Mouse (Mus musculus): ENCODE data around the gene Timeless.
"Not testable (repeated sequence)": the region's sequence is repeated elsewhere in the genome, so short reads cannot be mapped to it uniquely, and the experiment has no call there.

The Timeless gene

DNA sequence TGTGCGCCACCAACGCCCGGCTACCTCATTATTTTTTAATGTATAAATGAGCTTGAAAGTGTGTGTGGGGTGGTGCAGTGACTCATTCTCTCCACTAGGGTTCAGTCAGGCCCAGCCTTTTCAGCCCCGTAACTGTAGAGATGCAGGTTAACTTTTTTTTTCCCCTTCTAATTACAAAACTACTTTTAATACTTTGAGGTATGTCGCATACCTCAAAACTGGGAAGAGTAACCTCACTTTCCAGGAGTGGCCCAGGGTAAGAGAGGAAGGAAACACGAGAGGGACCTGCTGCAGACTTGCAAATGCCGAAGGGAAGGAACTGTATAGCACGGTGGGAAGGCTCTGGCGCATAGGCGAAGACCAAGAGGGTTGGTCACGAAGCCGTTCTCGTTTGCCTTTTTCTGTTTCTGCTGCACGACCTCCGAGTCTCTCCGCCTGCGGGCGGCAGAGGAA, 19.0 kb upstream of the Timeless start:
- peak; percentile 77 for DNase-seq (ENCODE audit: inconsistent ontology term)

DNA sequence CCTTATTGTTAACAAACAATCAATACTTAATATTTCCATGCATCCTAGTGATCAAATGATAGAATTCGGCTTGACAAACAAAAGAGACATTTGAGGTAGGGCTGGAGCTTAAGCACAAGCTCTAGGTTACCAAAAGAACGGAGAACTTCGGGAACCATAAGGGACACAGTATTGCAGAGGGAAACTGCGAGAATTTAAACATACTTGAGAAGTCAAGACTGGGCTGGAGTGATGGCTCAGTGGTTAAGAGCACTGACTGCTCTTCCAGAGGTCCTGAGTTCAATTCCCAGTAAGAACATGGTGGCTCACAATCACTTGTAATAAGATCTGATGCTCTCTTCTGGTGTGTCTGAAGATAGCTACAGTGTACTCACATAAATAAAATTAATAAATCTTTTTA, 17.8 kb upstream of the Timeless start:
- not testable (repeated sequence) for DNase-seq (ENCODE audit: inconsistent ontology term)

DNA sequence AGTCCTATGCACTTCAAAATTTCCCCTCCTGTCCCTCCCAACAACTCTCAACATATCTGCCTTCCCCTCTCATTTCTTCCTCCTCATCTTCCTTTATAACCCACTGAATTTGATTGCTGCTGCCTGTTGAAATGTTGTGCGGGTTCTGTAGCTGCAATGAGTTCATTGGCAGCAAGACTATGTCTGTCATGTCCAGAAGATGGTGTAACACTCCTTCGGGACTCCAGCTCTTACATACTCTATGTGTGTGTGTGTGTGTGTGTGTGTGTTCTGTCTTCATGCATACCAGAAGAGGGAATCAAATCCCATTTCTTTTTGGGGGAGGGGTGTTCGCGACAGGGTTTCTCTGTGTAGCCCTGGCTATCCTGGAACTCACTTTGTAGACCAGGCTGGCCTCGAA, 16.9 kb upstream of the Timeless start:
- no peak for DNase-seq (ENCODE audit: inconsistent ontology term)

DNA sequence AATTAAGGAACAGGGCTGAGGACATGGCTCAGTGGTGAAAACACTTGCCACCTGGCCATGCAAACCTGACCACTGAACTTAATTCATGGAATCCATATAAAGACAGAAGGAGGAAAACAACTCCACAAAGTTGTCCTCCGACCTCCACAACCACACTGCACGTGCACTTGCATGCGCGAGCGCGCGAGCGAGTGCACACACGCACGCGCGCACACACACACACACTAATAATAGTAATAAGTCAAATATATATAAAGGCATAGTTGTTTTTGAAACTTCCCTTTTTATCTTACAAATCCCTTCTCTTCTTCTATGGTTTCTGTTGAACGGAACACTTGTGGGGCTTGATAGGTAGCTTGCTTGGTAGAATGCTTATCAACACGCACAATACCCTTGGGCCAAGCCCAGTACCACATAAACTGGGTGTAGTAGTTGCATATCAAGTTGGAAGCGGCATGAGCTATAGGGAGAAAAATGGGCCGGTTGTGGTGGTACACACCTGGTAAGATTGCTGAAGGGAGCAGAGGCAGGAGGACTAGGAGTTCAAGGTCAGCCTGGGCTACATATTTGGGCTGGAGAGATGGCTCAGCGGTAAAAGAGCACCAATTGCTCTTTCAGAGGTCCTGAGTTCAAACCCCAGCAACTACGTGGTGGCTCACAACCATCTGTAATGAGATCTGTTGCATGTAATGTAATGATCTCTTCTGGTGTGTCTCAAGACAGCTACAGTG, 13.3 kb upstream of the Timeless start:
- DNase-seq (ENCODE audit: inconsistent ontology term) = no peak

DNA sequence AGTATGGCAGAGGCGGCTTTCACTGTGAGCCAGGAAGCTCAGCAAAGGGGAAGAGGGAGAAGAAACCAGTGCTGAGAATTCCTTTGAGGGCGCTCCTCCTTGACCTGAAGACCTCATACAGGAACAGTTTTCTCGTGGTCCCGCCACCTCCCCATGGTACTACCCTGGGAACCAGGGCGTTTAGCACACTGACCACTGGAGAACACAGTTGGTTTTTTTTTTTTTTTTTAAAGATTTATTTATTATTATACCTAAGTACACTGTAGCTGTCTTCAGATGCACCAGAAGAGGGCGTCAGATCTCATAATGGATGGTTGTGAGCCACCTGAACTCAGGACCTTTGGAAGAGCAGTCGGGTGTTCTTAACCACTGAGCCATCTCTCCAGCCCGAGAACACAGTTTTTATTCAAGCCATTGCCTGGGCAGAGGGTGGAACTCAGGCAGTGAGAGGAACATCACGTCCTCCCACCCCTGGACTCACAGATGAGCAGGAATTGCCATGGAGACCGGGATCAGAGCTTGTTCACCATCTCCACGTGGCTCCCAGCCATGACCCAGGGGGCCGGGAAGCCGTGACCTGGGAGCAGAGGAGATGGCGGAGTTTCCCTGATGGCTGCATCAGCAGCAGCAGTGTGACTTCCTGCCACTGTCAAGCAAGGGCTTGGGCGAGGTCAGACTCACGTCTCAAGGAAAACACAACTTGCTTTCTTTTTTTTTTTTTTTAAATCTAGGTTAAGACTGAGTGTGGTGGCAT, 10.2 kb upstream of the Timeless start:
- no peak for DNase-seq (ENCODE audit: inconsistent ontology term)

DNA sequence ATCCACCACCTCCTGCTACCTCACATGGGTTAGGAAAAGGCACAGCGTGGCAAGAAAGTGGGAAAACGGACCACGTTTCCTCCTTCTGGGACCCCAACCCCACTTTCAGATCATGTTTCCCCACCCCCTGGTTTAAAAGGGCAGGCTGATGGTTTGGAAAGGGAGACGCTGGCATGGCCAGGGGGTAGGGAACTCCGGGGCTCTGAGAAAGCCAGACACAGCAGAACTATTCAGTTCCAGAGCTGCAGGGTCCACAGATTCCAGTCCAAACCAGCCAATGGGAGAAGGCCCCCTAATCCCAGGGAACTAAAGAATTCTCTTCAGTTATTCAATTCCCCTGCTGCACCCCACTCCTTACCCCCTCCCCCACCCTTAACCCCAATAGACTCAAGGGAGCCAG, 6.8 kb upstream of the Timeless start:
- DNase-seq (ENCODE audit: inconsistent ontology term) = no peak

DNA sequence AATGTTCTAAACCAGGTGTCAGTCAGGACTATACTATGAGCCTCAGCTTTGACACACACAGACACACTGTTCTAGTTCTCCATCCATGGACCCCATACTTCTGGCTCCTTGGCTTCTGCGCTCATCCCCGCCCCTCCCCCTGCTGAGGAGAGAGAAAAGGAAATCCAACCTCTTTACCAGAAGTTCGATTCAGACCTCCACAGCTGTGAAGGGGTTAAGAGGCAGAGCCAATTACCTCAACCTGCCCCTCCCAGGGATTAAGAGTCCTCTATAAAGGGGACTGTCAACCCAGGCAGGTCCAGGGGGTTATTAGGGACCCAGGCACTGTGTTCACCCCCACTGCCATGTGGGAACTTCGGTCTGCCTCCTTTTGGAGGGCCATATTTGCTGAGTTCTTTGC, 6.3 kb upstream of the Timeless start, which contains the start of gene Mip:
Gene Mip, plus strand, starts transcription at position 301 of the 400 bp plus-strand sequence.
- DNase-seq (ENCODE audit: inconsistent ontology term) = no peak

DNA sequence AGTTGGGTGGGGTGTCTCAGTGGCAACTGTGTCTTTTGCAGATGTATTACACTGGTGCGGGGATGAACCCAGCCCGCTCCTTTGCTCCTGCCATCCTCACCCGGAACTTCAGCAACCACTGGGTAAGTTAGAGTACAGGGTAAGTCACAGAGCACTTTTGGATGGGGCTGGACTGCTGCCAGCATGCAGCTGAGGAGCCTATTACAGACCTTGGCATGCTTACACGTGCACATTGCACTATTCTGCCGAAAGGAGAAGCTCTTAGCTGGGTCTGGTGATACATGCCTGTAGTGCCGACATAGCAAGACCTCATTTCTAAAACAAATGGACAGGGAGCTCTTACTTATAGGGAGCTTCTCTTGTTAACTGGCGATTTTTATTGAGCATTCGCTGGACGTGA, 4.3 kb upstream of the Timeless start:
- no peak for DNase-seq (ENCODE audit: inconsistent ontology term)

DNA sequence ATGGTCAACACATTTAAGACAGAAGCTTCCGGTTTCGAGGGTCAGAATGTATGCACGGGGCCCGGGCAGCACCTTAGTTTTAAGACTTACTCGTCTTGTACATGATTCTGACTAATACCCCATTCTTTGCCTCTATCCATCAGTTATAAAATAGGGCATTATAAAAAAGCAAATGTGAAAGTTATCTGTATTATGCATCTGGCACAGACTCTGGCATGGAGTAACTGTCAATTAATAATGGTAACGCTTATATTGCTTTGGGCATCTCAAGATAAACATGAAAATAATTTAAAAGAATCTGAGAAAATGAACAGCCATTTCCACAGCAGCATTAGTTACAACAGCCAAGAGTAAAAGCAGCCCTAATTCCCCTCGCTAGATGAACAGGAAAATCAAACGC, 3.9 kb upstream of the Timeless start:
- no peak for DNase-seq (ENCODE audit: inconsistent ontology term)

DNA sequence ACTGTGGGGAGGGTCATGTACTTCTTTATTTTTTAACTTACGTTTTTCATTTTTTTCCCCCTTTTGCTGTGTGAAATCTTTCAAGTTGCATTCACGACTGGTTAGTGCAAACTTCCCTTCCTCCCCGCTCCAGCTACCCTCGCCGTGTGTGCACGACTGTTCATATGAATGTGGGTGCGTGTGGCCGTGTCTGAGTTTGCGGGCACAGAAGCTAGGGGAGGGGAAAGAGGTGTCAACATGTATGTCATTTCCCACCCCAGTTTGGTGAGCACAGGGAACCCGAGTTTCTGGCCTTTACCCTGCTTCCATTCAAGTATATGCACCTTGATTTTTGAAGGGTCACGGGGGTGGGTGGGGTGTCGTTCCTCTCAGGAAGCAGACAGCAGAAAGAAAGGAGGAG, 1.3 kb upstream of the Timeless start:
- no peak for DNase-seq (ENCODE audit: inconsistent ontology term)

DNA sequence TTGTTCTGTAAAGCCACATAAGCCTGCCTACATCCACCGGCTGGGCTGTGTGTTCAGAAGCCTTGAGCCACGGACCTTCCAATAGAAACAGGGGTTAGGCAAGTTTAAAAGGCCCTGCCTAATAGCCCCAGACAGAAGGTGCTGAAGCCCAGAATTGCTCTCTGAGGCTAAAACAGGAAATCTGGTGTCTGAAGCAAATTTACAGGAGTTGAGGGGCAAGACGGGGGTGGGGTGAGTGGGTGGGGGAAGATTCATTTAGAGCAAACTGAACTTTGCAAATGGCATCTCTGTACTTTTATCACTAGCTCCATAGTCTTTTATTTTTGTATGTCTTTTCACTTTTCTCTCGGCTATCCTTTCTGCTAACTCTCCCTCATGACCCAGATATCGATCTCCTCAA, 719 bp upstream of the Timeless start:
- DNase-seq (ENCODE audit: inconsistent ontology term) = no peak

DNA sequence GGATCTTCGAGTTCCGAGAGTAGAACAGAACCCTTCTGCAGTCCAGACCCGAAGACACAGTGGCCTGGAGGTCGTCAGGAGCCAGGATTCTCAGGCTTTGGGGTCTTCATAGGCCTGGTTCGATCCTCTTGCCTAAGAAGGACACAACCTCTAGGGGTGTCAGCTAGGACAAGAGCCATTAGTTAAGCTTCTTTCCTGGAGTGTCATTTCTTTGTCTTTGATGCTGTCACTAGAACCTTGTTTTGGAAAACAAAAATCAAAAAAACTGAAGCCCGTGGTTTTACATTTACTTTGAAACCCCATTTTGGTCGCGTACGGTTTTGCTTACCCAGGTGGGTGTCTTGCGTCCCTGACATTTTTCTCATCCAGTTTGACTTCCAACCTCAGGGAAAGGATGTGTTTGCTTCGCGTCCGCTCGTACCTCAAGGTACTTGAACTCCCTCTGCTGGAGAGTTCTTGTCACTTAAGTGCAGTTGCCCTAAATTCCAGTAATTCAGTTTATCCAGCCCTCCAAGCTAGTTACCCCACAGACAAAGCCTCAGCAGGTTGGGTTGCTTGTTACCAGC, 638 bp downstream of the Timeless start:
- DNase-seq (ENCODE audit: inconsistent ontology term) = peak; percentile 78

DNA sequence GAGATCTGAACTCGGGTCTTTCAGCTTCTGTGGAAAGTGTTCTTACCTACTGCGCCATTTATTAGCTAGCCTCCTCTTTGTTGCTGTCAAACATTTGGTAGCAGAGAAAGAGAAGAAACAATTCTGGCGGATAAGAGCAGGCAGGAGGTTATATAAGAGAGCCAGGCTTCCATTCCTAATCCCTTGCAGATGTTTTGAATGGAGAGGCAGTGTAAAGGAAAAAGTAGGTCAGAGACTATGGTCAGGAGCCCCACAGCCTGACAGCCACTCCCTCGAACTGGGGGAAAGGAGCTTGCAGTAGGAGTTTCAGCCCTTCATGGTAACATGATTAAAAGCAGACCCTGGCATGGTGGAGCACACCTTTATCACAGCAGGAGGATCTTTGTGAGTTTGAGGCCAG, 4.5 kb downstream of the Timeless start:
- no peak for DNase-seq (ENCODE audit: inconsistent ontology term)

DNA sequence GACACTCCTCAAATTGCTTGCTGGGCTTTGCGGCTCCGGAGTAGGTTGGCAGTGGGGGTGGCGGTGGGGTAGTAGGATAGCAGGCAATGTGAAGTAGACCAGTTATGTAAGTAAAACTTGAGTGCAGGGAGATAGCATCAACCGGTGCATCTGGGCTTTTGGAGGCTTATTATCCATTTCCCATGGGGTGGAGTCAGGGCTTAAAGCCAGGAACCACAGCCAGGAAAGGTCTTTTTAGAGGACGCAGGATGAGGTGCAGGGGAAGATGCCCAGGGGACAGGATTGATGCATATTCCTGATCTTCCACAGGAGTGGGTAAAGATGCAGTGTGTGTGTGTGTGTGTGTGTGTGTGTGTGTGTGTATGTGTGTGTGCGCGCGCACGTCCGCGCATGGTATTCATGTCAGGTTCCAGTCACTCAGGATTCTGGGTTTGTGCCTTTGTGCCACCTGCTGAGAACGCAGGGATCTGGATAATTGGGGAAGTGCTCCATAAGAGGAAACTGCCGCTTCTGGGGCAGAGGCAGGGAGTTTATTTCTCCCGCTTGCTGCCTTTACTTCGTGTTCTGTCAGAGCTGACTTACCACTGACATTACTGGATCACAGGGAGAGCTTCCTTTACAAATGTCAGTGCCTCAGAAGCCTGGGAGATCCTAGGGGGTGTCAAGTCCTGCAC, 6.1 kb downstream of the Timeless start:
- no peak for DNase-seq (ENCODE audit: inconsistent ontology term)

DNA sequence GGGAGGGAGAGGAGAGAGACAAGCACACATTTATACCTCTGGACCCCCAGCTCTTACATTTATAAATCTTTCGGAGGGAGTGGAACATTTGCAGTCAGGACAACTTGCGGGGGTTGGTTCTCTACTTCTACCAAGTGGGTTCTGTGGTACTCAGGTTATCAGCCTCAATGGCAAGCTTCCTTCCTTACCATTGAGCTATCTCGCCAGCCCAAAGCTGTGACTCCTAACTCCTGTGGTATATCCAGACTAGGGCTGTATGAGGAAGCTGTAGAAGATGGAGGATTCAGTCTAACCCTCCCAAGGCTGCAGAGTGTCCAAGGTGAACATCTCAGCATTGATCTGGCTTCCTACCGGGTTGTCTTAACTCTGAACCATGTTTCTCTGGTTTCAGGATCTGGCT, 7.3 kb downstream of the Timeless start:
- no peak for DNase-seq (ENCODE audit: inconsistent ontology term)

DNA sequence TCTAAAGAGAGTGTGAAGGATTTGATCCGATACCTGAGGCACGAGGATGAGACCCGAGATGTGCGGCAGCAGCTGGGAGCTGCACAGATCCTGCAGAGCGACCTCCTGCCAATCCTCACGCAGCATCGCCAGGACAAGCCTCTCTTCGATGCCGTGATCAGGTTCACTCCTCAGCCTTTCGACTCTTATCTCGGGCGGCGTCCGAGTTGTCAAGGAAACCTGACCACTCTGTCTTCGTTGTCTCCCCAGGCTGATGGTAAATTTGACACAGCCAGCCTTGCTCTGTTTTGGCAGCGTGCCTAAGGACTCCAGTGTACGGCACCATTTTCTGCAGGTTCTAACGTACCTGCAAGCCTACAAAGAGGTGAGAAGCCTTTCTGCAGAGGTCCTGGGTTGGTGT, 8.3 kb downstream of the Timeless start:
- no peak for DNase-seq (ENCODE audit: inconsistent ontology term)

DNA sequence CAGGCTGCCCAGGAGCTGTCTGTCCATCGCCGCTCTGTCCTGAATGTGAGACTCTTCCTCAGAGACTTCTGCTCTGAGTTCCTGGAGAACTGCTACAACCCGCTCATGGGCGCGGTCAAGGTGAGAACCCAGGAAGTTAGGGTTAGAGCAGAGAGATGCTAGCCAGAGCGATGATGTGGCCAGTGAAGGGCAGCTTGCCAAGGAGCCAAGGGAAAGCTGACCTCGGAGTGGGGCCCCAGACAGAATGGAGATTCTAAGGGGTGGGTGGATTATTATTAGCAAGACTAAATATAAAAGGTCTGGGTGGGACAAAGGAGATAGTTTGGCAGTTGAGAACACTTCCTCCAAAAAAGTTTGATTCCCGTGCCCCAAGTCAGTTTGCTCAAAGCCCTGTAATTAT, 11.4 kb downstream of the Timeless start:
- no peak for DNase-seq (ENCODE audit: inconsistent ontology term)

DNA sequence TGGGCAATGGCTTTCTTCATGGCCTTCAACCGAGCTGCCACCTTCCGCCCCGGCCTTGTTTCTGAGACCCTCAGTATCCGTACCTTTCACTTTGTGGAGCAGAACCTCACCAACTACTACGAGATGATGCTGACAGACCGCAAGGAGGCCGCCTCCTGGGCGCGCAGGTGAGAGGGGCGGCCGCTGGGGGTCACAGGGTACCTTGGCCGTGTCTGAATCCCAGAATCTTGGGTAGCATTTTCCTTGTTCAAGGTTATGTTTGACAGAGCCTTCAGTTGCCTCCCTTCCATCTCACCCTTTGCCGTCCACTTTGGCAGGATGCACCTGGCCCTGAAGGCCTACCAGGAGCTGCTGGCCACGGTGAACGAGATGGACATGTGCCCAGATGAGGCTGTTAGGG, 12.3 kb downstream of the Timeless start:
- no peak for DNase-seq (ENCODE audit: inconsistent ontology term)

DNA sequence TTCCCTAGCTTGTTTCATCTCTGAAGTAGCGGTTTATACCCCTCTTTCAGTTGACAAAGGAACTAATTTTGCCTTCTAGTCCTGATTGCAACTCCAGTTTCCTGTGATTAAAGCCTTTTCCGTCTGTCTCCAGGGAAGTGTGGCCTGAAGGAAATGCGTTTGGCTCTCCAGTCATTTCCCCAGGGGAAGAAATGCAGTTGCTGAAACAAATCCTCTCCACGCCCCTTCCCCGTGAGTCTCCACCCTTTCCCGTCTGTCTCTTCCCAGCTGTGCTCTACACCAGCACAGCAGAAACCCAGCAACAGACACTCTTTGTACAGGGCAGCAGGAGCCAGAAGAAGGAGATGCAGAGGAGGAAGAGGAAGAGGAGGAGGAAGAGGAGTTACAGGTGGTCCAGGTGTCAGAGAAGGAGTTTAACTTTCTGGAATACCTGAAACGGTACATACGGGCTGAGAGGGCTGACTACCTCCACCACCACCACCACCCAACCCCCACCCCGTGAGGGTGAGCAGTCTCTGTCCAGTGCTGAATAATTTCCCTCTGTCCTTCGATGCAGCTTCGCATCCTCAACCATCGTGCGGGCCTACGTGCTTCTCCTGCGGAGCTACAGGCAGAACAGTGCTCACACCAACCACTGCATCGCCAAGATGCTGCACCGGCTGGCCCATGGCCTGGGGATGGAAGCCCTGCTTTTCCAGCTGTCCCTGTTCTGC, 15.3 kb downstream of the Timeless start:
- no peak for DNase-seq (ENCODE audit: inconsistent ontology term)

DNA sequence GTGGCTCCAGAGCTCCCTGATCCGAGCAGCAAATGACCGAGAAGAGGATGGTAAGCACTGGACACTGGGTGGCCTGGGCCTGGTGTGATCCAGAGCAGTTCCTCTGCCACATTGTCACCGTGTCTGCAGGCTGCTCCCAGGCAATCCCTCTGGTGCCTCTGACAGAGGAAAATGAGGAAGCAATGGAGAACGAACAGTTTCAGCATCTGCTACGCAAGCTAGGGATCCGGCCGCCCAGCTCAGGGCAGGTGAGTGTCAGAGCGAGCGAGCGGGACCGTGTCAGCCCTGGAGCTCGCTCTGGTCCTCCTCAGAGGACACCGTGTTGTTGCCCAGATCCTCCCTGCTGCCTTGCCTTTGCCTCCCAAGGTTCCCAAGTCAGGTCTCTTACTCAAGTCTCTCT, 18.7 kb downstream of the Timeless start:
- DNase-seq (ENCODE audit: inconsistent ontology term) = no peak

DNA sequence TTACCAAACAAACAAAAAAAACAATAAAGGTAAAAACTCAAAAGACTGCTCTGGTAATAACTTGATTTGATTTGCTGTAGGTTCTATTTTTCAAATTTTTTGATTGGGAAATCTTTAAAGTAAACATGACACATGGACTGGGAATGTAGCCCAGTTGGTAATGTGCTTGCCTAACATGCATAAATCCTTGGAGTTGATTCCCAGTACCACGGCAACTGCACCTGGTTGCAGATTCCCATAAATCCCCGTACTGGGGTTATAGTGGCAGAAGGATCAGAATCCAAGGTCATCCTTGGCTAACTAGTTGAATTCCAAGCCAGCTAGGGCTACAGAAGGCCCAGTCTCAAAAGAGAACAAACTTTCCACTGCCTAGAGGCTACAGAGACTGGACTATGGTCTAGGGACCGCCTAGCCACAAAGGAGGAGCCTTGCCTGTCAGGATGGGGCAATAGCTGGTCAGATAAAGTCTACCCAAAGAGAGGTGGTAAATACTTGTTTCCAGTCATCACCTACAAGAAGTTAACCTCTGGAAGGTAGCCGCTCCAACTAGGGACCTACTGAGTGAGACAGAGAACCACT, 21.9 kb downstream of the Timeless start, which contains the start of gene Apon:
Gene Apon, plus strand, starts transcription at position 420 of the 579 bp plus-strand sequence.
- DNase-seq (ENCODE audit: inconsistent ontology term) = no peak
